Mouse (Mus musculus) MEL-GATA-1-ER (cell line): Measurements from ENCODE around the gene Cad.
A peak's percentile ranks its signal among the peaks of the same experiment; 100 is the strongest.
"Not testable (repeated sequence)": the region's sequence is repeated elsewhere in the genome, so short reads cannot be mapped to it uniquely, and the experiment has no call there.

ENCODE experiments used
- DNase-seq: peaks from one replicate; pipeline ENCODE4 v3.0.0-alpha.2; 2012; ENCODE audit warnings: low read depth; ENCODE audit errors: extremely low read depth

The Cad gene

GRCm38 (mm10) chr5:31054261-31055215 is at the start of gene Cad:
TSS of gene Cad (plus strand) at chr5:31054780.
- peak; percentile 80 for DNase-seq

- no peak for DNase-seq
Observed at GRCm38 (mm10) chr5:31012737-31013136, 41.8 kb upstream of the Cad start.

- no peak for DNase-seq
Observed at GRCm38 (mm10) chr5:31015913-31016312, 38.7 kb upstream of the Cad start.

GRCm38 (mm10) chr5:31021790-31022189 is 32.8 kb upstream of the Cad start:
- not testable (repeated sequence) for DNase-seq

- DNase-seq: no peak
Observed at GRCm38 (mm10) chr5:31022690-31023089, 31.9 kb upstream of the Cad start.

GRCm38 (mm10) chr5:31023254-31023653 is 31.3 kb upstream of the Cad start:
- DNase-seq: no peak

- DNase-seq: no peak
Observed at GRCm38 (mm10) chr5:31024641-31025040, 29.9 kb upstream of the Cad start.

GRCm38 (mm10) chr5:31030926-31031325 is 23.7 kb upstream of the Cad start:
- DNase-seq: no peak

GRCm38 (mm10) chr5:31031508-31031907 is 23.1 kb upstream of the Cad start:
- DNase-seq: no peak

GRCm38 (mm10) chr5:31034669-31035068 is 19.9 kb upstream of the Cad start:
- no peak for DNase-seq

GRCm38 (mm10) chr5:31036556-31036955 is 18.0 kb upstream of the Cad start:
- DNase-seq: not testable (repeated sequence)

- no peak for DNase-seq
Observed at GRCm38 (mm10) chr5:31038171-31038845, 16.3 kb upstream of the Cad start.

GRCm38 (mm10) chr5:31046416-31046815 is 8.2 kb upstream of the Cad start:
- DNase-seq: no peak

GRCm38 (mm10) chr5:31047074-31047473 is 7.5 kb upstream of the Cad start:
- DNase-seq: peak; percentile 44

GRCm38 (mm10) chr5:31047848-31048762 is 6.5 kb upstream of the Cad start, which contains the start of gene Atraid:
TSS of gene Atraid (plus strand) at chr5:31048312.
- DNase-seq: peak; percentile 96

GRCm38 (mm10) chr5:31048763-31049641 is 5.6 kb upstream of the Cad start, which contains the start of gene Slc5a6:
TSS of gene Slc5a6 (minus strand) at chr5:31048924.
- DNase-seq: peak; percentile 76

GRCm38 (mm10) chr5:31050427-31050826 is 4.2 kb upstream of the Cad start:
- no peak for DNase-seq

- not testable (repeated sequence) for DNase-seq
Observed at GRCm38 (mm10) chr5:31053728-31054127, 852 bp upstream of the Cad start.

GRCm38 (mm10) chr5:31055216-31056140 is 898 bp downstream of the Cad start:
- peak; percentile 41 for DNase-seq
